Mouse (Mus musculus) cerebellum, postnatal 14 days (tissue): Measurements from ENCODE around the gene 2200002J24Rik.
"Not testable (repeated sequence)": the region's sequence is repeated elsewhere in the genome, so short reads cannot be mapped to it uniquely, and the experiment has no call there.

ENCODE experiments used
- DNase-seq, 2 experiments: peaks; one replicate each; pipeline ENCODE4 v3.0.0; 2021; ENCODE audit warnings: mixed read lengths in 2 of 2

The 2200002J24Rik gene

GRCm38 (mm10) chr7:30728739-30729395, 30.1 kb downstream of the 2200002J24Rik start:
- DNase-seq = no peak

DNA sequence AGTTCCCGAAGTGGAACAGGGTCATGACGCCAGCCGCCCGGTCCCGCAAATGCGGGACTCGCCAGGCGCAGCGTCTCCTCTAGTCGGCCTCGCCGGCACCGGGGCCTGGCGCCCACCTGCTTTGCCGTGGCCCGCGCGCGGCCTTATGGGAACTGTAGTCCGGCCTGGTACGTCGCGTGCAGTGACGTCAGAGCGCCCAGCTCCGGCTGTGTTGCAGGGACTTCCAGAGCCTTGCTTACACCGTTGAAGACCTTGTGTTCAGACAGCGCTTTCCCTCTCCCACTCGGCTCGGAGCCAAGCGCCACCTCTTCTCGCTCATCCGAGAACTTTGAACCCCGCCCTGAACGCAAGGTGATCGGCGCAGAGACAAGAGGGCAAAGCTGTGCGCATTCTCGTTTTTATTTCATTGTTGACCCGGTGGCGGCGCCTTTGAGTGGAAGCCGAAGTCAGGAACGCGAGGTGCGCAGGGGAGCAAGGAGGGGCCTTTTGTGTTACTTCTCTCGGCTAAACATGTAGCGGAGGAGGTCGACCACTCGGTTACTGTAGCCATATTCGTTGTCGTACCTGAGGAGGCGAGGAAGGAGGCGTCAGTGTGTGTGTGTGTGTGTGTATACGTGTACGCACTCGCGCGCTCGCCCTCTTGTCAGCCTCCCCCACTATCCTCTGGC, 30.8 kb downstream of the 2200002J24Rik start, which contains the start of gene Tmem147:
TSS of gene Tmem147 (minus strand) at position 145 of the 668 bp plus-strand sequence.
- DNase-seq = peak; percentile 99

DNA sequence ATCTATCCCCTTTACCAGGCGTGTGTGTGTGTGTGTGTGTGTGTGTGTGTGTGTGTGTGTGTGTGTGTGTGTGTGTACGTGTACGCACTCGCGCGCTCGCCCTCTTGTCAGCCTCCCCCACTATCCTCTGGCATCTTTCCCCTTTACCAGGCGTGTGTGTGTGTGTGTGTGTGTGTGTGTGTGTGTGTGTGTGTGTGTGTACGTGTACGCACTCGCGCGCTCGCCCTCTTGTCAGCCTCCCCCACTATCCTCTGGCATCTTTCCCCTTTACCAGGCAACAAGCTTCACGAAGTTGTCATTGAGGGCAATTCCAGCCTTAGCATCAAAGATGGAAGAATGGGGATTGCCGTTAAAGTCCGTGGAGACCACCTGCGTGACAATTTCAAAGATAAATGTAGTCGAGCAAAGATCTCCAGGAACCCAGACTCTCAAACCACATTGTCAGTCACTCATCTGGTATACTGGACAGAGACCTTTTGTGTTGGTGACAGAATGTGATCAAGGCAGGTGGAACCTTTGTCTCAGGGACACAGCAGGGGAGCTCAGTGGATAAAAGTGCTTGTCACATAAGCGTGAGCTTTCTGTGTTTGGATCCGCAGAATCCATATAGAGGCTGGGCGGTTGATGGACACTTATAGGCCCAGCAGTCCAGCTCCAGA, 31.5 kb downstream of the 2200002J24Rik start:
- DNase-seq = peak; percentile 54 to 55

DNA sequence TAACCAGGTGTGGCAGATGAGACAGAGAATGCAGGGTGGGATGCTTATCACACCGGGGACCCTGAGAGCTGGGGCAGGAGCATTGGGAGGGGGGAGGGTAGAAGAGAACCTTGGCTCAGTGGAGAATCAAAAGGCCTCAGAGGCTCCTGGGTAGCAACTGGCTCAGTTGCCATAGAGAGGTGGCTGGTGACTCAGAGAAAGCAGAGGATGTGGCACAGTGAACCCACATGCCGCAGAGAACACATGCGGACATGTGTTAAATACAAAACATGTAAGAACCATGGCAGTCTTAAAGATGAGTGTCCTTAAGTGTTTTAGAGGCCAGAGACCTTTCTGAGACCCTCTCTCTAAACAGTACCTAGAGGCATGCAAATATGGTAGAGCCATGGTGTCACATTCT, 37.5 kb downstream of the 2200002J24Rik start:
- no peak for DNase-seq

GRCm38 (mm10) chr7:30742570-30742969, 43.8 kb downstream of the 2200002J24Rik start:
- DNase-seq = not testable (repeated sequence)

DNA sequence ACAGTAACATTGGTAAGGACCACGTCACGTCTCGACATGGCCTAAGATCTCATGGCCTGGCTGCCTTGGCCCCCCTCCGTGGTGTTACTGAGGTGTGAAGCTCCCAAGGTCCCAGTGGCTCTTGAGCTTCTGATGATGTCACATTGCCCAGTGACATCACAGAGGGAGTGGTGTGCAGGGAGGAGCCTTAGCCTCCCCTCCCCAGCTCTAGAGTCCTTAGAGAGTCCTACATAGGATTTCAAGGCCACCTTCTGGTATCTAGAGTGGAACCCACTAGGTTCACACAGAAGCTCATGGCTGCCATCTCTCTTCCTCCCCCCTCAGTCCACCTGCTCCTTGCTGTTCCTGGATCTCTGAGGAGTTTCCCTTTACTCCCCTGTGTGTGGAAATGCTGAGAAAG, 44.9 kb downstream of the 2200002J24Rik start, which contains the start of gene Gapdhs:
TSS of gene Gapdhs (minus strand) at position 65 of the 400 bp plus-strand sequence.
- DNase-seq = not testable (repeated sequence)

DNA sequence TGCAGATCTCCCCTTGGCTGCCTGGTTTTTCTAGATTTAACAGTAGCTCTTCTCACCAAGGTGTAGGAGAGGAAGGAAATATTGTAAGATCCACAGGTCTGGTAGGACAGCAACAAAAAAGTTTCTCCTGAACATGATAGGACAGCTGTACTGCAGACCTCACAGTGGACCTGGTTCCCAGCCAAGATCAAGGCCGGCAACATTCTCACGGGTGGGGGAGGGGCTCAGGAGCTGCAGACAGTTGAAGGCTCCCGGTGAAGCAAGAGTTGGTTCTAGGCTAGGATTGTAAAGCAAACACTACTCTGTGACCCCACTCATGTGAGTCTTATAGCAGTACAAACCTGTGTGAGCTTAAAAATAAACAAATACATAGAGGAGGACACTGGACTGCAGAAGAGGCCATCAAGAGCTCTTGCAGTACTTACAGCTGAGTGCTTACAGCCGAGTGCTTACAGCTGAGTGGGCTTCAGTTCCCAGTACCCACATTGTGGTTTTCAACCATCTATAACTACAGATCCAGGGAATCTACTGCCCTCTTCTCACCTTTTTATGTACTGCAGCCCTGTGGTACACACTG, 45.4 kb downstream of the 2200002J24Rik start:
- DNase-seq = no peak

DNA sequence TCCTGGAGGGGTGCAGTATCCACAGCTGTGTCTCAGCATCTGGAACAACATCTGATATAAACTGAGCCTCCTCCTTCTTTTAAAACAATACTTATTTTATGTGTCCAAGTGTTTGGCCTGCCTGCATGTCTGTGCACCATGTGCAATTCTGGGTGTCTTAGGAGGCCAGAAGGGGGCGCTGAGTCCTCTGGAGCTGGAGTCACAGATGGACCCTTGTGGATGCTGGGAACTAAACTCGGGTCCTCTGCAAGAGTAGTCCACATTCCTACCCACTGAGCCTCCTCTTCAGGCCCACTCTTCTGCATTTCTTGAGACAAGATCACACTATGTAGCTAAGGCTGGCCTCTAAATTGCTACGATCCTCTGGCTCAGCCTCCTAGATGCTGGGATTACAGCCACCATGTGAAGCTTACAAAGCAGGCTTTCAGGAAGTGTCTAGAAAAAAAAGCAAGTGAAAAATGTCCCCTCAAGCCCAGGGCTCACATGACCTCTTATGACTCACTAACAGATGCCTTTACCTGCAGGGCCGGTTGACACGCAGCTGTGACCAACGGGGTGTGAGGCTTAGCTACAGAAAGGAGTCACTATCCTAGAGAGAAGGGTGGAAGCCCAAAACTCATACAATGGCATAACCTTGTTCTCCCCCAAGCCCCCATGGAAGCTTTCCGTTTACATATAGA, 48.9 kb downstream of the 2200002J24Rik start:
- no peak for DNase-seq
